Mouse (Mus musculus): ENCODE measurements around the gene Cdkn1b.

Cdkn1b gene

GRCm38 (mm10) chr6:134920190-134921013 lies at the start of gene Cdkn1b:
Gene Cdkn1b, plus strand, starts transcription at chr6:134920401.
- peak; percentile 91 for DNase-seq (ENCODE audit: low spot score)

GRCm38 (mm10) chr6:134870887-134871286 lies 49.3 kb upstream of the Cdkn1b start:
- no peak for DNase-seq (ENCODE audit: low spot score)

- DNase-seq (ENCODE audit: low spot score) = no peak
These were observed 48.0 kb upstream of the Cdkn1b start for GRCm38 (mm10) chr6:134872236-134872635.

GRCm38 (mm10) chr6:134873018-134873417 lies 47.2 kb upstream of the Cdkn1b start:
- no peak for DNase-seq (ENCODE audit: low spot score)

- no peak for DNase-seq (ENCODE audit: low spot score)
These were observed 43.4 kb upstream of the Cdkn1b start for GRCm38 (mm10) chr6:134876795-134877194.

- DNase-seq (ENCODE audit: low spot score) = no peak
These were observed 42.9 kb upstream of the Cdkn1b start for GRCm38 (mm10) chr6:134877276-134877675.

- DNase-seq (ENCODE audit: low spot score) = no peak
These were observed 42.3 kb upstream of the Cdkn1b start for GRCm38 (mm10) chr6:134877892-134878291.

- no peak for DNase-seq (ENCODE audit: low spot score)
These were observed 40.6 kb upstream of the Cdkn1b start for GRCm38 (mm10) chr6:134879556-134879955.

GRCm38 (mm10) chr6:134880046-134880445 lies 40.2 kb upstream of the Cdkn1b start:
- no peak for DNase-seq (ENCODE audit: low spot score)

- DNase-seq (ENCODE audit: low spot score) = no peak
These were observed 36.5 kb upstream of the Cdkn1b start for GRCm38 (mm10) chr6:134883661-134884060.

GRCm38 (mm10) chr6:134885515-134885914 lies 34.7 kb upstream of the Cdkn1b start:
- DNase-seq (ENCODE audit: low spot score) = no peak

GRCm38 (mm10) chr6:134886475-134886874 lies 33.7 kb upstream of the Cdkn1b start:
- DNase-seq (ENCODE audit: low spot score) = no peak

GRCm38 (mm10) chr6:134887008-134887407 lies 33.2 kb upstream of the Cdkn1b start:
- no peak for DNase-seq (ENCODE audit: low spot score)

GRCm38 (mm10) chr6:134887711-134888449 lies 32.3 kb upstream of the Cdkn1b start:
- peak; percentile 89 for DNase-seq (ENCODE audit: low spot score)

- DNase-seq (ENCODE audit: low spot score) = peak; percentile 54
These were observed 31.6 kb upstream of the Cdkn1b start for GRCm38 (mm10) chr6:134888563-134889017.

- DNase-seq (ENCODE audit: low spot score) = no peak
These were observed 30.4 kb upstream of the Cdkn1b start for GRCm38 (mm10) chr6:134889763-134890162.

- DNase-seq (ENCODE audit: low spot score) = no peak
These were observed 29.8 kb upstream of the Cdkn1b start for GRCm38 (mm10) chr6:134890436-134890835.

- no peak for DNase-seq (ENCODE audit: low spot score)
These were observed 23.4 kb upstream of the Cdkn1b start for GRCm38 (mm10) chr6:134896570-134897436.

GRCm38 (mm10) chr6:134897443-134898094 lies 22.6 kb upstream of the Cdkn1b start:
- DNase-seq (ENCODE audit: low spot score) = peak; percentile 88

GRCm38 (mm10) chr6:134898095-134898965 lies 21.9 kb upstream of the Cdkn1b start, which contains the start of gene Gpr19:
Gene Gpr19, minus strand, starts transcription at chr6:134898578.
- DNase-seq (ENCODE audit: low spot score) = peak; percentile 73
